Mouse (Mus musculus) stomach, postnatal 0 days (tissue): Measurements from ENCODE around the gene Vps11. TPM values are rescaled to one million over a fixed set of nuclear protein-coding genes. Genes with fewer than 3 reads are reported as not detected.
"Not testable (repeated sequence)": the region's sequence is repeated elsewhere in the genome, so short reads cannot be mapped to it uniquely, and the experiment has no call there.

Experiments used
- ATAC-seq: fragments of 200-750 bp; cut with Nextera tagmentation; 2 replicates; pipeline ENCODE4 v1.8.0; 2017; ENCODE audit not compliant: low FRiP score, low TSS enrichment
- DNase-seq: peaks from one replicate; pipeline ENCODE4 v3.0.0-alpha.2; 2016; ENCODE audit warnings: low spot score
- H3K27ac ChIP-seq: fragments of 300-500 bp; sonication (generic); replicated peaks from 2 replicates; pipeline ENCODE4 v1.5.1; 2014; ENCODE audit warnings: mild to moderate bottlenecking, control low read depth
- H3K27me3 ChIP-seq: fragments of 300-500 bp; sonication (generic); 2 replicates; pipeline ENCODE4 v1.6.1; 2014; ENCODE audit warnings: low read length; ENCODE audit not compliant: control insufficient read depth, insufficient read depth
- H3K36me3 ChIP-seq: fragments of 300-500 bp; sonication (generic); 2 replicates; pipeline ENCODE4 v1.6.1; 2014; ENCODE audit warnings: low read length, mixed read lengths; ENCODE audit not compliant: control insufficient read depth, insufficient read depth
- H3K4me1 ChIP-seq: fragments of 300-500 bp; sonication (generic); replicated peaks from 2 replicates; pipeline ENCODE4 v1.6.1; 2014; ENCODE audit warnings: antibody characterized with exemption; ENCODE audit not compliant: control insufficient read depth, insufficient read depth
- H3K4me2 ChIP-seq: fragments of 300-500 bp; sonication (generic); replicated peaks from 2 replicates; pipeline ENCODE4 v1.6.1; 2014; ENCODE audit warnings: low read depth, mild to moderate bottlenecking, control low read depth, moderate library complexity
- H3K4me3 ChIP-seq: fragments of 300-500 bp; sonication (generic); 2 replicates; pipeline ENCODE4 v1.5.1; 2014; ENCODE audit warnings: low read depth, low read length, control low read depth
- H3K9ac ChIP-seq: fragments of 300-500 bp; sonication (generic); 2 replicates; pipeline ENCODE4 v1.6.1; 2014; ENCODE audit warnings: mild to moderate bottlenecking, low read length, control low read depth, mixed read lengths
- H3K9me3 ChIP-seq: fragments of 300-500 bp; sonication (generic); 2 replicates; pipeline ENCODE4 v1.6.1; 2016; ENCODE audit warnings: low read length; ENCODE audit not compliant: control insufficient read depth
- CTCF ChIP-seq: IDR thresholded peaks from 2 replicates; pipeline ENCODE4 v1.5.1; 2016; ENCODE audit warnings: antibody characterized with exemption, low read depth, mild to moderate bottlenecking, moderate library complexity
- EP300 ChIP-seq: optimal IDR thresholded peaks from 2 replicates; pipeline ENCODE3; 2016; ENCODE audit warnings: antibody characterized with exemption
- whole genome bisulfite sequencing: fragments of 180-500 bp; shearing (Covaris S2); extraction: QIAGEN DNeasy Blood & Tissue Kit; methylation state at CpG from one replicate; pipeline ENCODE4 v1.1.7; 2014; 5-methylcytosine and 5-hydroxymethylcytosine counted together
- polyA plus RNA-seq: library from polyadenylated mRNA; unstranded; fragments of >200 nt; fragmentation: Nextera tagmentation; extraction: Ambion mirVana; gene quantifications from 2 replicates; pipeline ENCODE4 v1.2.1, GENCODE M21; 2015

Gene Vps11
- polyA plus RNA-seq, 1 experiment from 2014 or later, result 15.8 TPM

- peaks cover 14% of the 10 kb centered on the region for H3K36me3 ChIP-seq
- DNase-seq, result peak; percentile 100
- peaks cover 3% of the 10 kb centered on the region; the same call in 1 of the 2 replicates for H3K4me1 ChIP-seq
- under 1% methylated on average over 83 of the region's 83 CpGs for WGBS
- no peaks in the 10 kb centered on the region for H3K27me3 ChIP-seq
- H3K9me3 ChIP-seq, result no peaks in the 10 kb centered on the region
- H3K4me3 ChIP-seq, result peak within 1 kb of the TSS; percentile 79
- peak within 1 kb of the TSS; percentile 87 for H3K9ac ChIP-seq
- TF ChIP-seq EP300, result no peak
- TF ChIP-seq CTCF, result peak; percentile 61
- ATAC-seq, result peak; percentile 97
- peak within 1 kb of the TSS; percentile 94 for H3K4me2 ChIP-seq
- peak within 1 kb of the TSS; percentile 88 for H3K27ac ChIP-seq
Observed at GRCm38 (mm10) chr9:44379054-44379834, 17.8 kb upstream of the Vps11 start, which contains the start of gene Hyou1. TSS of gene Hyou1 (plus strand) at chr9:44379490.

GRCm38 (mm10) chr9:44378153-44378730, 16.8 kb upstream of the Vps11 start:
- Histone ChIP-seq H3K9ac (no peak overlapping the region), H3K9me3 (no peaks in the 10 kb centered on the region), H3K27me3 (no peaks in the 10 kb centered on the region), H3K4me1 (peaks cover 3% of the 10 kb centered on the region; the same call in 1 of the 2 replicates), H3K4me2 (peak overlapping the region; percentile 56), H3K27ac (no peak overlapping the region), H3K36me3 (peaks cover 12% of the 10 kb centered on the region), H3K4me3 (peak overlapping the region; percentile 79; the same call in 1 of the 2 replicates)
- ATAC-seq (no peak), DNase-seq (no peak)
- 81% methylated on average over 5 of the region's 5 CpGs for WGBS
- TF ChIP-seq EP300, result no peak
- TF ChIP-seq CTCF, result no peak

GRCm38 (mm10) chr9:44377335-44377734, 15.9 kb upstream of the Vps11 start:
- H3K9me3 ChIP-seq, H3K9ac ChIP-seq, H3K4me3 ChIP-seq, ATAC-seq, H3K36me3 ChIP-seq, H3K27ac ChIP-seq, H3K4me1 ChIP-seq, DNase-seq, H3K27me3 ChIP-seq, H3K4me2 ChIP-seq: not testable (repeated sequence)
- 83% methylated on average over 2 of the region's 2 CpGs for WGBS

DNA sequence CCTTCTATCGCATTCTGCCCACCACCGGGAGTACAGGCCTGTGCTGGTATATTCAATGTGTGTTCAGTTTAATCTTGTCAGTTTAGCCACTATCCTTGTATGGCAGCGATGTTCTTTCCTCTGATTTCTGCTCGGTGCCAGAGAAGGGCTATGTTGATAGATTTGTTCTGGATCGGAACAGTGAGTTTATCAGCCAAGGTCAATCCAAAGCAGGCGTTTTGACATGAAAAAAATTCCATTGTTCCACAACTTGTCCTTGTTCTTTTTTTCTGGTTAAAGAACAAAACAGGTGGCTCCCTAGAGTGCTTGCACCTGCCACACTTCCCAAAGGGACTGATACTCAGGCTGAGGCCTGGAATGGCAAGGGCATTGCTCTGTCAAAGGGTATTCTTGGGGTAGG, 14.7 kb upstream of the Vps11 start:
- Histone ChIP-seq H3K4me3 (no peak overlapping the region), H3K36me3 (no peaks in the 10 kb centered on the region), H3K9me3 (no peaks in the 10 kb centered on the region), H3K9ac (no peak overlapping the region), H3K27ac (no peak overlapping the region), H3K4me2 (no peak overlapping the region), H3K4me1 (peaks cover 3% of the 10 kb centered on the region; the same call in 1 of the 2 replicates), H3K27me3 (no peaks in the 10 kb centered on the region)
- TF ChIP-seq CTCF (no peak), EP300 (no peak)
- WGBS, result 71% methylated on average over 6 of the region's 6 CpGs
- DNase-seq, result no peak
- ATAC-seq, result no peak

DNA sequence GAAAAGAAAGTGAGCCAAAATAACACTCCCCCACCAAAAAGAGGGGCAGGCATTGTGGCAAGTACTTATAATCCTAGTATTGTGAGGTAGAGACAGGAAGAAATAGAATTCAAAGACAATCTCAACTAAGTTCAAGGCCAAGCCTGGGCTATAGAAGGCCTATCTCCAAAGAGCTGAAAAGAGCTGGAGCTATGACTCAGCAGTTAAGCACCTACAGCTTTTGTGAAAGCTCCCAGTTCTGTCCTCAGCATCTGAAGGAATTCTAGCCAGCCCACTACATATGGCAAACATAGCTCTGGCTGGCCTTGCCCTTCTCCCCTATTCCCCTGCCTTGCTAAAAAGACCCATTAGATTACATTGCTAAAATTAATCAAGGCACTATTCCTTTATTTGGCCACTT, 11.9 kb upstream of the Vps11 start:
- no peaks in the 10 kb centered on the region for H3K4me1 ChIP-seq
- no peak overlapping the region for H3K4me3 ChIP-seq
- no peak for ATAC-seq
- H3K27me3 ChIP-seq, result no peaks in the 10 kb centered on the region
- TF ChIP-seq CTCF, result no peak
- TF ChIP-seq EP300, result no peak
- no peaks in the 10 kb centered on the region for H3K9me3 ChIP-seq
- H3K4me2 ChIP-seq, result no peak overlapping the region
- no peaks in the 10 kb centered on the region for H3K36me3 ChIP-seq
- DNase-seq, result no peak
- H3K9ac ChIP-seq, result no peak overlapping the region
- H3K27ac ChIP-seq, result no peak overlapping the region

GRCm38 (mm10) chr9:44364480-44364879, 3.0 kb upstream of the Vps11 start:
- DNase-seq (no peak), ATAC-seq (no peak)
- H3K9ac ChIP-seq, result no peak overlapping the region
- no peaks in the 10 kb centered on the region for H3K36me3 ChIP-seq
- TF ChIP-seq EP300 (no peak), CTCF (peak; percentile 57)
- no peak overlapping the region for H3K4me2 ChIP-seq
- H3K4me3 ChIP-seq, result no peak overlapping the region
- H3K27ac ChIP-seq, result no peak overlapping the region
- H3K9me3 ChIP-seq, result no peaks in the 10 kb centered on the region
- H3K27me3 ChIP-seq, result no peaks in the 10 kb centered on the region
- WGBS, result 55% methylated on average over 3 of the region's 3 CpGs
- H3K4me1 ChIP-seq, result no peaks in the 10 kb centered on the region

- 45% methylated on average over 4 of the region's 4 CpGs for WGBS
- peak overlapping the region; percentile 76 for H3K4me2 ChIP-seq
- not testable (repeated sequence) for H3K9me3 ChIP-seq, H3K9ac ChIP-seq, H3K27me3 ChIP-seq, DNase-seq, H3K4me1 ChIP-seq
- 0 out of 2 replicates have a peak overlapping the region, but pooled peaks have one; percentile 6 for H3K27ac ChIP-seq
- peak overlapping the region; percentile 77; the same call in 1 of the 2 replicates for H3K4me3 ChIP-seq
- ATAC-seq, result 0 out of 2 replicates have a peak, but pooled peaks have one; percentile 28
- H3K36me3 ChIP-seq, result peaks cover 12% of the 10 kb centered on the region
Observed at GRCm38 (mm10) chr9:44361931-44362330, 461 bp upstream of the Vps11 start.
